Mouse (Mus musculus) forebrain, embryonic 15.5 days (tissue): ENCODE measurements around the gene Ilf3. TPM values are rescaled to one million over a fixed set of nuclear protein-coding genes. Genes with fewer than 3 reads are reported as not detected.

ENCODE experiments used
- ATAC-seq: fragments of 200-750 bp; cut with Nextera tagmentation; replicated peaks from 2 replicates; pipeline ENCODE4 v1.8.0; 2017; ENCODE audit warnings: mild to moderate bottlenecking, moderate TSS enrichment, moderate library complexity
- H3K27ac ChIP-seq: fragments of 300-500 bp; sonication (generic); replicated peaks from 2 replicates; pipeline ENCODE4 v1.5.1; 2015; ENCODE audit warnings: mild to moderate bottlenecking, inconsistent platforms
- H3K27me3 ChIP-seq: fragments of 300-500 bp; sonication (generic); 2 replicates; pipeline ENCODE4 v1.6.1; 2015; ENCODE audit warnings: inconsistent platforms
- H3K36me3 ChIP-seq: fragments of 300-500 bp; sonication (generic); 2 replicates; pipeline ENCODE4 v1.6.1; 2015; ENCODE audit warnings: mild to moderate bottlenecking, inconsistent platforms
- H3K4me1 ChIP-seq: fragments of 300-500 bp; sonication (generic); 2 replicates; pipeline ENCODE4 v1.6.1; 2015; ENCODE audit warnings: inconsistent platforms
- H3K4me2 ChIP-seq: fragments of 300-500 bp; sonication (generic); replicated peaks from 2 replicates; pipeline ENCODE4 v1.6.1; 2015; ENCODE audit warnings: mild to moderate bottlenecking, inconsistent platforms
- H3K4me3 ChIP-seq: fragments of 300-500 bp; sonication (generic); 2 replicates; pipeline ENCODE4 v1.5.1; 2015; ENCODE audit warnings: mild to moderate bottlenecking, inconsistent platforms
- H3K9ac ChIP-seq: fragments of 300-500 bp; sonication (generic); replicated peaks from 2 replicates; pipeline ENCODE4 v1.6.1; 2015; ENCODE audit warnings: mild to moderate bottlenecking, inconsistent platforms
- H3K9me3 ChIP-seq: fragments of 300-500 bp; sonication (generic); 2 replicates; pipeline ENCODE4 v1.6.1; 2016; ENCODE audit warnings: inconsistent platforms
- WGBS: fragments of 180-500 bp; shearing (Covaris S2); methylation state at CpG from one replicate; pipeline ENCODE4 v1.1.7; 2015; ENCODE audit warnings: mixed read lengths; 5-methylcytosine and 5-hydroxymethylcytosine counted together
- polyA plus RNA-seq: library from polyadenylated mRNA; unstranded; fragments of >200 nt; fragmentation: Nextera tagmentation; extraction: Ambion mirVana; gene quantifications from 2 replicates; pipeline ENCODE4 v1.2.1, GENCODE M21; 2015

Ilf3 gene
- polyA plus RNA-seq, 1 experiment from 2014 or later: 307 TPM

DNA sequence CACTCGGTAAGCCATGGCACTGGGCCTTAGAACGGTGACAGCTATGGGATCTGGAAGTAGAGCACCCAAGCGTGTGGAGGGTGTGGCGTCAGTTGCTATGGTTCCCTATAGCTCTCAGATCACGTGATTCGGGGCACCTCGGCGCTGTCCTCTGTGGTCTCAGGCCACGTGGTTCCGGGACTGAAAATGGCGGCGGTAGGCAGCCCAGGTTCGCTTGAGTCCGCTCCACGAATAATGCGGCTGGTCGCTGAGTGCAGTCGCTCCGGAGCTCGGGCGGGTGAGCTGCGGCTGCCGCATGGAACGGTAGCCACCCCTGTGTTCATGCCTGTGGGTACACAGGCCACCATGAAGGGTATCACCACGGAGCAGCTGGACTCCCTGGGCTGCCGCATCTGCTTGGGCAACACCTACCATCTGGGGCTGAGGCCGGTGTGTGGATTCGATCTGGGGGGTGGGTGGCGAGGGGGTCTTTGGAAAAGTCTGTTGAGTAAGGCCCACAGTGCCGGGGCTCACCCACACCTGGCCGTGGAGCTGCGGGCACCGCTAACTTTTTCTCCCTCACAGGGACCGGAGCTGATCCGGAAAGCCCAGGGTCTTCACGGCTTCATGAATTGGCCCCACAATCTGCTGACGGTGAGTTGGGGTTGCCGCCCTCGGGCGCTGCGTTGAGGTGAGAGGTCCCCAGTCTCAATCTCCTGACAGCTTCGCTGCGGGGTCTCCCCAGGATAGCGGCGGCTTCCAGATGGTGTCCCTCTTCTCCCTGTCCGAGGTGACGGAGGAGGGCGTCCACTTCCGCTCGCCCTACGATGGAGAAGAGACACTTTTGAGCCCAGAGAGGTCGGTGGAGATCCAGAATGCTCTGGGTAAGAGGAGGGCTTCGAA is 44.2 kb downstream of the Ilf3 start, which contains the start of gene Qtrt1:
Gene Qtrt1 (plus strand): TSS at position 169 of the 882 bp plus-strand sequence.
- Histone ChIP-seq H3K4me1 (peaks cover 20% of the 10 kb centered on the region), H3K9ac (peak within 1 kb of the TSS; percentile 77), H3K27me3 (no peaks in the 10 kb centered on the region), H3K9me3 (no peaks in the 10 kb centered on the region), H3K27ac (peak within 1 kb of the TSS; percentile 69), H3K4me2 (peak within 1 kb of the TSS; percentile 76), H3K36me3 (peaks cover 10% of the 10 kb centered on the region), H3K4me3 (peak within 1 kb of the TSS; percentile 87)
- ATAC-seq: peak; percentile 96
- WGBS: 2% methylated on average over 53 of the region's 53 CpGs

DNA sequence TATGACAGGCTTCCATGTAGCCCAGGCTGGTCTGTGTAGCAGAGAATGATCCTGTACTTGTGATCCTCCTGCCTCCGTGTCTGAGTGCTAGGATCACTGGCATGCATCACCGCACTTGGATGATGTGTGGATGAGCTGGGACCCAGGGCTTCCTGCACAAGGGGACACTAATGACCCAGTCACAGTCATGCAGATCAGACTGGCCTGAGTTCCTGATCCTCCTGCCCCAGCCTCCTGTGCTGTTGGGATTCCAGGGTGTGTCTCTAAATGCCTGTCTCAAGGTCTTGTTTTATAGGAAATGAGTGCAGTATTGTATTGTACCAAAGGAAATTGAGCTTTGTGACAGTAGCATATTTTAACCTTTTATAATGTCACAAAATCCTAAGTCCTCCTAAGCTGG is 50.2 kb downstream of the Ilf3 start:
- no peaks in the 10 kb centered on the region for H3K27me3 ChIP-seq
- no peak for ATAC-seq
- no peak overlapping the region for H3K27ac ChIP-seq
- H3K9ac ChIP-seq: no peak overlapping the region
- H3K36me3 ChIP-seq: peaks cover 33% of the 10 kb centered on the region
- no peaks in the 10 kb centered on the region for H3K9me3 ChIP-seq
- no peak overlapping the region for H3K4me3 ChIP-seq
- no peak overlapping the region for H3K4me2 ChIP-seq
- 98% methylated on average over 2 of the region's 2 CpGs for WGBS
- peaks cover 1% of the 10 kb centered on the region for H3K4me1 ChIP-seq

DNA sequence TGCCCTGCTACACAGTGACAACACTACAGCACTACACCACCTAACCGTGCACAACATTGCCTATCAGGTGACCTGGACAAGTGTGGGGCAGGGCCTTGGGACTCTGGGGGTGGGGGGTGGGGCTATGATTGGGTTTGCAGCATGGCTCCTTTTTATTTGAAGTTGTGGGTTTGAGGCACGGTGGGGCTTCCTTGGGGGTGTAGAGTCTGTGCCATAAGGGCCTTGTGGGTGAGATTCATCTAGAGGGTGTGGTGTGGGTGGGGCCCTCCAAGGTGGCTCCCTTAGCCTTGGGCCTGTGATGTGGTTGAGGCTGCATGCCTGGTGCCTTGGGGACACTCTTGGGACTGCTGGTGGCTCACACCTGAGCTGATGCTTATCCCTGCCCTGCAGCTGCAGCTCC is 52.0 kb downstream of the Ilf3 start:
- Histone ChIP-seq H3K4me1 (peaks cover 5% of the 10 kb centered on the region), H3K4me2 (no peak overlapping the region), H3K9me3 (no peaks in the 10 kb centered on the region), H3K27me3 (no peaks in the 10 kb centered on the region), H3K27ac (no peak overlapping the region), H3K9ac (no peak overlapping the region), H3K36me3 (peaks cover 29% of the 10 kb centered on the region), H3K4me3 (no peak overlapping the region)
- WGBS: 85% methylated on average over 2 of the region's 2 CpGs
- ATAC-seq: no peak

DNA sequence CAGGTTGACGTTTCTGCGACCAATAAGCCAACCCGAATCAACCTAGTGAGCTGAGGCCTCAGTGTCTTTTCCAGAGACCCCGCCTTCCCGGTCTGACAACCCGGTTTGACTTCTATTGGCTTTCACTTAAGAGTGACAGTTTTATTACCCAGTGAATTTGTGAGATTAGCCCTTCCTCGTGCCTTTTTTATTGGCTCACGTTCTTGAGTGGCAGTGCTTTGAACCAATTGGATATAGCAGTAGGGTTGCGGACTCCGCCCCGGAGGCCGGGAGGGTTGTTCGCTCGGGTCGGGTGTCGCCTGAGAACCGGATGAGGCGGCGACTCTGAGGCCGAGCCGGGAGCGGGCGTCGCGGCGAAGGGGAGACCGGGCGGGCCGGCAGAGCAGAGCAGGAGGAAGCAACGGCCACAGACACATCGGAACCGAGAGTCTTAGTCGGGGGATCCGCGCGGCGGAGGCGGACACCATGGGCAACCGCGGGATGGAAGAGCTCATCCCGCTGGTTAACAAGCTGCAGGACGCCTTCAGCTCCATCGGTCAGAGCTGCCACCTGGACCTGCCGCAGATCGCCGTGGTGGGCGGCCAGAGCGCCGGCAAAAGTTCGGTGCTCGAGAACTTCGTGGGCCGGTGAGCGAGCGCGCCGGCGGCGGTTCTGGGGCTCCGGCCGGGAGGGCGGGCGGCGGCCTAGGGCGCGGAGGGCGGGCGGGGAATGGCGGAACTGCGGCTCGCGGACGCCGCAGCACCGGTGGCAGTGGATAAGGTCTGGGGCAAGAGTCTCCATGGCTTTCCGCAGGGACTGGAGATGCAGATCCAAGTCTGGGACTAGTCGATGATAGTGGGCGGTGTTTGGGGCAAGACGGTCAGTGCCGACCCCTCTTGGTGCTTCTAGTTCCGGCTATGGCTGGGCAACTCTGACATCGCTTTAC is 57.2 kb downstream of the Ilf3 start, which contains the start of gene Dnm2:
Gene Dnm2 (plus strand): TSS at position 278 of the 925 bp plus-strand sequence.
- ATAC-seq: peak; percentile 99
- no peaks in the 10 kb centered on the region for H3K27me3 ChIP-seq
- WGBS: under 1% methylated on average over 82 of the region's 82 CpGs
- peak within 1 kb of the TSS; percentile 85 for H3K27ac ChIP-seq
- peak within 1 kb of the TSS; percentile 80 for H3K4me2 ChIP-seq
- peak within 1 kb of the TSS; percentile 97 for H3K4me3 ChIP-seq
- H3K4me1 ChIP-seq: peaks cover 45% of the 10 kb centered on the region
- H3K36me3 ChIP-seq: peaks cover 7% of the 10 kb centered on the region; the same call in 1 of the 2 replicates
- peak within 1 kb of the TSS; percentile 90 for H3K9ac ChIP-seq
- no peaks in the 10 kb centered on the region for H3K9me3 ChIP-seq

DNA sequence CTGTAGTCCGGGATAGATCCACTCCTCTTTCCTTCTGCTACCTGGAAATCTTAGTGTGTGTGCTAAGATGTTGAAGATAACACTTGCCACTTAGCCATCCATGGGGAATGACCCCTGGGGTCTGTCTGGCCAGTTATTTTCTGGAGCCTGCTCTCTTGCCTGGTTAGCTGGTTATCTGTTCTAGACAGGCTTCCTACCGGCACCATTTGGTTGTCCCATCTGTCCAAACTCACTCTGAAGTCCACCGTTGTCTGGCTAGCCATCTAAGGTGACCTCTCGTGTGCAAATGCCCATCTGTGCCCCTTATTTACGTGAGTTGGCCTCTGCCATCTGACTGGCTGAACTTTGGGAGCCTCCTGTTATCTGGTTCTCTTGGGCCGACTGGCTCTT is 57.9 kb downstream of the Ilf3 start:
- H3K27ac ChIP-seq: no peak overlapping the region
- peak overlapping the region; percentile 97 for H3K4me3 ChIP-seq
- no peaks in the 10 kb centered on the region for H3K27me3 ChIP-seq
- ATAC-seq: no peak
- H3K36me3 ChIP-seq: 0 out of 2 replicates have a peak, but pooled peaks cover 2% of the 10 kb centered on the region
- H3K4me2 ChIP-seq: peak overlapping the region; percentile 80
- H3K9me3 ChIP-seq: no peaks in the 10 kb centered on the region
- peaks cover 52% of the 10 kb centered on the region for H3K4me1 ChIP-seq
- WGBS: 9% methylated on average over 6 of the region's 6 CpGs
- H3K9ac ChIP-seq: peak overlapping the region; percentile 90

DNA sequence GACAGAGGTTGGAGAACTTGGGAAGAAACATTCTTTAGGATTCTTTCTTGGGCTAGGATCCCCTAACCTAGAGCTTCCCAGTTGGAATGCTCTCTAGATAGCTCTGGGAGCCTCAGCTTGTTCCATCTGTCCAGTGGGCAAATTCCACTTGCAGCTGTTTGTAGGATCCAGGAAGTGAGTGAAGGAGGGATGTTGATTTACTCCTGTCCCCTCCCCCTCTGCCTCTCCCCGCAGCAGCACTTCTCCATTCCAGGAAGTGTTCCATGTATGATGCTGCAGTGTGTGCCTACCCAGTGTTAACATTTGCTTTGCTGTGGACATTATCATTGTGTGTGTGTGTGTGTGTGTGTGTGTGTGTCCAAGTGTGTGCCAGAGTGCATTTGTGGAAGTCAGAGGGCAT is 58.3 kb downstream of the Ilf3 start:
- peak overlapping the region; percentile 90 for H3K9ac ChIP-seq
- peak overlapping the region; percentile 80 for H3K4me2 ChIP-seq
- H3K36me3 ChIP-seq: no peaks in the 10 kb centered on the region
- WGBS: 48% methylated on average over 1 of the region's 1 CpGs
- H3K27me3 ChIP-seq: no peaks in the 10 kb centered on the region
- H3K4me3 ChIP-seq: peak overlapping the region; percentile 97
- H3K9me3 ChIP-seq: no peaks in the 10 kb centered on the region
- peaks cover 57% of the 10 kb centered on the region for H3K4me1 ChIP-seq
- ATAC-seq: no peak
- no peak overlapping the region for H3K27ac ChIP-seq

DNA sequence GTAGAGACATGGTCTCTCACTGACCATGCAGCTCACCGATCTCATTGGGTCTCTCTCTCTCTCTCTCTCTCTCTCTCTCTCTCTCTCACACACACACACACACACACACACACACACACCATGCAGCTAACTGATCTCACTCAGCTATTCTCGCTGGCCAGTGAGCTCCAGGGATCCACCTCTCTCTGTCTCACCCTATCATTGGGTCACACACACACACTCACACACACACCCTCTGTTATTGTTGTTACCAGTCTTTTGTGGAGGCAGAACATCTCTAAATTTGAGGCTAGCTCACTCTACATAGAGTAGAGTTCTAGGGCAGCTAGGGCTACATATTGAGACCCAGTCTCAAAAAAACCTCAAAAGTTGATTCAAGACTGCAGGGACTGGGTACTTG is 58.9 kb downstream of the Ilf3 start:
- WGBS: 89% methylated on average over 2 of the region's 2 CpGs
- 0 out of 2 replicates have a peak overlapping the region, but pooled peaks have one; percentile 97 for H3K4me3 ChIP-seq
- no peaks in the 10 kb centered on the region for H3K36me3 ChIP-seq
- H3K4me1 ChIP-seq: peaks cover 62% of the 10 kb centered on the region
- no peak overlapping the region; the same call in 1 of the 2 replicates for H3K9ac ChIP-seq
- no peak overlapping the region for H3K27ac ChIP-seq
- no peaks in the 10 kb centered on the region for H3K27me3 ChIP-seq
- no peaks in the 10 kb centered on the region for H3K9me3 ChIP-seq
- ATAC-seq: no peak
- peak overlapping the region; percentile 80; the same call in 1 of the 2 replicates for H3K4me2 ChIP-seq

DNA sequence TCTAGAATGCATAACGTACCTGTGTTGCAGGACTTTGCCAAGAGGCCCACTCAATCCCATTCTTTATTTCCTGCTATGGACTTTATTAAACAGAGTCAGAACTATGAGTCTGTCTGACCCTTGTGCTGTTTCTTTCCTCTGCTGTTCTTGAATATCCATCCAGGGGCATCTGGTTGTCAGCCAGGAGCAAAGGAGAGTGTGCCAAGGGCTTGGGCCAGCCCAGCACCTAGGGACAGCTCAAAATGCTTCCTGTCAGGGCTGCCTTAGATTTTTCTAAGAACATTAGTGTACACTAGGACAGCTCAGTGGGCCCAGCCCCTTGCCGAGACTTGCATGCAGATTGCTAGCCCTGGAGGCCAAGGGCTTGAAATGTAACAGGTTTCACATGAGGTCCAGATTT is 60.1 kb downstream of the Ilf3 start:
- Histone ChIP-seq H3K9me3 (no peaks in the 10 kb centered on the region), H3K27ac (no peak overlapping the region), H3K36me3 (no peaks in the 10 kb centered on the region), H3K4me2 (no peak overlapping the region), H3K27me3 (no peaks in the 10 kb centered on the region), H3K9ac (no peak overlapping the region), H3K4me1 (peaks cover 63% of the 10 kb centered on the region), H3K4me3 (no peak overlapping the region)
- no peak for ATAC-seq
- 91% methylated on average over 2 of the region's 2 CpGs for WGBS

DNA sequence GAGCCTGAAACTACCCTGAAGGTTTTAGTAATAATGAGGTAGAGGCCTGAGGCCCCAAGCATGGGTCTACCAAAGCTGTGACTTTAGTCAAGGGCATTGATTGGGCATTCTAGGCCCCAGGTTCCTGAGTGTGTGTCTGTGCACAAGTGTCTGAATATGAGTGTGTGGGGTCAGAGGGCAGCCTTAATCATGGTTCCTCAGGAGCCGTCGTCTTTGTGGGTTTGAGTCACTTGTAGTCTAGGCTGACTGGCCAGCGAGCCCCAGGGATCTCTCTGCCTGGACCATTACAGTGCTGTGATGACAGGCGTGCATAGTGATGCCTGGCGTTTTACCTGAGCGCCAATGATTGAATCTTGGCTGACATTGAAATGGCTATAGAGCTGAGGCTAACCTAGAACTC is 60.5 kb downstream of the Ilf3 start:
- H3K4me3 ChIP-seq: no peak overlapping the region
- H3K36me3 ChIP-seq: no peaks in the 10 kb centered on the region
- H3K4me2 ChIP-seq: no peak overlapping the region
- H3K27me3 ChIP-seq: no peaks in the 10 kb centered on the region
- no peaks in the 10 kb centered on the region for H3K9me3 ChIP-seq
- H3K9ac ChIP-seq: no peak overlapping the region
- ATAC-seq: no peak
- H3K27ac ChIP-seq: no peak overlapping the region
- H3K4me1 ChIP-seq: peaks cover 66% of the 10 kb centered on the region
- WGBS: 91% methylated on average over 6 of the region's 6 CpGs

DNA sequence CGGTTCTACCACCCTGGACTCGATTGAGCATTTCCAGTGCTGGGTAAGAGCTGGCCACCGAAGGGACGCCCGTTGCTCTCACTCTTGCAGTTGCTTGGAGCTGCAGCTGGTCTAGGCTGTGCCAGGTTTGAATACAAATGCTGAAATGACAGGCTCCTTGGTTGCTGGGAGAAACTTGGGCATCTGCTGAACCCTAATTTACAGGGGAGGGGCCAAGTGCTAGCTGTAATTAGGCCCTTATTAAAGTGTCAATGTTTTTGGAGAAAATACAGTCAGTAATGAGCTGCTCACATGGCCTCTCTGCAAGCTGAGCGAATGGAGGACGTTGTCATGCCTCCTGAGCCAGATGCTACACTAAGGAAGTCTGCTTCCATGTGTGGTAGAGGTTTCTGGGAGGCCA is 63.1 kb downstream of the Ilf3 start:
- Histone ChIP-seq H3K9ac (no peak overlapping the region), H3K27ac (peak overlapping the region; percentile 74), H3K4me2 (no peak overlapping the region), H3K4me3 (no peak overlapping the region), H3K27me3 (no peaks in the 10 kb centered on the region), H3K36me3 (no peaks in the 10 kb centered on the region), H3K9me3 (no peaks in the 10 kb centered on the region), H3K4me1 (peaks cover 61% of the 10 kb centered on the region)
- 26% methylated on average over 7 of the region's 7 CpGs for WGBS
- ATAC-seq: peak; percentile 88

DNA sequence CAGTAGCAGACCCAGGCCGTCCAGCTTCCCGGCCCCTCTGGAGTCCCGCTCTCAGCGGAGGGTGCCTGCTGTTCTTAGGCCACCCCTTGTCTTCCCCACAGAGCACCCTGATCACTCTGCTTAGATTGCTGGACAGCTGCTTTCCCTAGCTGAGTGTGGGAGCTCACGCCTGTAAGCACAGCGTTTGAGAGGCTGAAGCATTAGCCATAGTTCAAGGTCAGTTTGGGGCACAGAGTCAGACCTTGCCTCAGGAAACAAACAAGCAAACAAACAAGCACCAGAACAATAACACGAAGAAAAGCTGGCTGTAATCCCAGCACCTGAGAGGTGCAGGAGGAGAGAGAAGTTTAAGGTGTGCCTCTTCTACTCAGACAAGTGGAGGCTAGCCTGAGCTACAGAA is 64.4 kb downstream of the Ilf3 start:
- no peak overlapping the region for H3K9ac ChIP-seq
- ATAC-seq: no peak
- H3K4me2 ChIP-seq: no peak overlapping the region
- no peak overlapping the region for H3K27ac ChIP-seq
- no peak overlapping the region for H3K4me3 ChIP-seq
- 92% methylated on average over 7 of the region's 7 CpGs for WGBS
- peaks cover 52% of the 10 kb centered on the region for H3K4me1 ChIP-seq
- H3K36me3 ChIP-seq: no peaks in the 10 kb centered on the region
- no peaks in the 10 kb centered on the region for H3K27me3 ChIP-seq
- no peaks in the 10 kb centered on the region for H3K9me3 ChIP-seq

DNA sequence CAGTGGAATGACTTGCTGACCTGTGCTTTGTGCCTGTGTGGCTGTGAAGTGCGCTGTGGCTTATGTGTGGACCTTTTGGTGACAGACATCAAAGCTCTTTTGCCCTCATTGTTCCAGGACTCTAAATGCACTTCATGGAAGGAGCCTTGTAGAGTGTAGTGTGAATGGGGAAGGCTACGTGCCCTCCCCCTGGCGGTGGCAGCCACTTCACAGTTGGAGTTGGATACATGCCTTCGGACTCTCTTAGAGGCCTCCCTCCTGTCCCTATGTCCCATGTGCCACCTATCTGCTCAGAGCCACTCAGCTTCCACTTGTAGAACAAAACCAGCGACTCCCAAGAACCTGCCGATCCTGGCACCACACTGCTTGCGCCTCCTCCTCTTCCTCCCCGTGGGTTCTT is 66.1 kb downstream of the Ilf3 start:
- Histone ChIP-seq H3K27me3 (no peaks in the 10 kb centered on the region), H3K27ac (no peak overlapping the region), H3K4me3 (no peak overlapping the region), H3K4me1 (peaks cover 37% of the 10 kb centered on the region), H3K36me3 (no peaks in the 10 kb centered on the region), H3K9ac (no peak overlapping the region), H3K4me2 (no peak overlapping the region), H3K9me3 (no peaks in the 10 kb centered on the region)
- no peak for ATAC-seq
- WGBS: 75% methylated on average over 8 of the region's 8 CpGs
